Mouse (Mus musculus) hindbrain, embryonic 11.5 days (tissue): Measurements from ENCODE around the gene Wfdc1. TPM values are rescaled to one million over a fixed set of nuclear protein-coding genes. Genes with fewer than 3 reads are reported as not detected.

Source experiments
- ATAC-seq: fragments of 200-750 bp; cut with Nextera tagmentation; 2 replicates; pipeline ENCODE4 v1.8.0; 2017; ENCODE audit warnings: mild to moderate bottlenecking, moderate TSS enrichment, moderate library complexity; ENCODE audit not compliant: low FRiP score
- DNase-seq: peaks from one replicate; pipeline ENCODE4 v3.0.0-alpha.2; 2015; ENCODE audit warnings: low spot score
- H3K27ac ChIP-seq: fragments of 300-500 bp; sonication (generic); 2 replicates; pipeline ENCODE4 v1.5.1; 2014; ENCODE audit warnings: mild to moderate bottlenecking, low read depth, low read length
- H3K27me3 ChIP-seq: fragments of 300-500 bp; sonication (generic); 2 replicates; pipeline ENCODE4 v1.6.1; 2014; ENCODE audit warnings: mild to moderate bottlenecking, low read length, moderate library complexity, mixed read lengths; ENCODE audit not compliant: control insufficient read depth, insufficient read depth
- H3K36me3 ChIP-seq: fragments of 300-500 bp; sonication (generic); 2 replicates; pipeline ENCODE4 v1.6.1; 2014; ENCODE audit warnings: mild to moderate bottlenecking, low read length, moderate library complexity, mixed read lengths; ENCODE audit not compliant: control insufficient read depth, insufficient read depth
- H3K4me1 ChIP-seq: fragments of 300-500 bp; sonication (generic); replicated peaks from 2 replicates; pipeline ENCODE4 v1.6.1; 2014; ENCODE audit warnings: low read length, mixed read lengths; ENCODE audit not compliant: control insufficient read depth, insufficient read depth
- H3K4me2 ChIP-seq: fragments of 300-500 bp; sonication (generic); replicated peaks from 2 replicates; pipeline ENCODE4 v1.6.1; 2014; ENCODE audit warnings: mild to moderate bottlenecking, low read depth, low read length
- H3K4me3 ChIP-seq: fragments of 300-500 bp; sonication (generic); 2 replicates; pipeline ENCODE4 v1.5.1; 2014; ENCODE audit warnings: low read depth, low read length
- H3K9ac ChIP-seq: fragments of 300-500 bp; sonication (generic); 2 replicates; pipeline ENCODE4 v1.6.1; 2014; ENCODE audit warnings: low read depth, low read length
- H3K9me3 ChIP-seq: fragments of 300-500 bp; sonication (generic); 2 replicates; pipeline ENCODE4 v1.6.1; 2016; ENCODE audit warnings: low read length; ENCODE audit not compliant: control insufficient read depth
- WGBS: fragments of 180-500 bp; shearing (Covaris S2); extraction: QIAGEN DNeasy Blood & Tissue Kit; methylation state at CpG from one replicate; pipeline ENCODE4 v1.1.7; 2014; 5-methylcytosine and 5-hydroxymethylcytosine counted together
- polyA plus RNA-seq: library from polyadenylated mRNA; unstranded; fragments of >200 nt; fragmentation: Nextera tagmentation; extraction: Ambion mirVana; gene quantifications from 2 replicates; pipeline ENCODE4 v1.2.1, GENCODE M21; 2014

Wfdc1 gene
- polyA plus RNA-seq, 1 experiment from 2014 or later: 3.6 TPM

DNA sequence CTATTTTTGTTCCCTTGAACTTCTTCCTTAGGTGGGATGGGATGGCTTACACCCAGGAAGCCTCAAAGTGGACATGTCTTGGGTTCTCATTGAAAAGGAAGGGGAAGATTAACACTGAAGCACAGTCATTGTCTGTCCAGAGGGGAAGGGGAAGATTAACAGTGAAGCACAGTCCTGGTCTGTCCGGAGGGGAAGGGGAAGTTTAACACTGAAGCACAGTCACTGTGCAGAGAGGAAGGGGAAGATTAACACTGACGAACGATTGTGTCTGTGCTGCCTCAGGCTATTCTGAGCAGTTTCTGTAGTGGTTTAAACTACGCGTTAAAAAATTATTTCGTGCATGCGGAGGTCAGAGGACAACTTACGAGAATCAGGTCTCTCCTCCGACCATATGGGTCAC is 41.0 kb downstream of the Wfdc1 start:
- no peaks in the 10 kb centered on the region for H3K9me3 ChIP-seq
- DNase-seq: no peak
- no peaks in the 10 kb centered on the region for H3K27me3 ChIP-seq
- ATAC-seq: no peak
- H3K36me3 ChIP-seq: no peaks in the 10 kb centered on the region
- no peak overlapping the region for H3K4me3 ChIP-seq
- no peak overlapping the region for H3K4me2 ChIP-seq
- H3K4me1 ChIP-seq: no peaks in the 10 kb centered on the region
- WGBS: 91% methylated on average over 9 of the region's 9 CpGs
- no peak overlapping the region for H3K27ac ChIP-seq
- no peak overlapping the region for H3K9ac ChIP-seq

DNA sequence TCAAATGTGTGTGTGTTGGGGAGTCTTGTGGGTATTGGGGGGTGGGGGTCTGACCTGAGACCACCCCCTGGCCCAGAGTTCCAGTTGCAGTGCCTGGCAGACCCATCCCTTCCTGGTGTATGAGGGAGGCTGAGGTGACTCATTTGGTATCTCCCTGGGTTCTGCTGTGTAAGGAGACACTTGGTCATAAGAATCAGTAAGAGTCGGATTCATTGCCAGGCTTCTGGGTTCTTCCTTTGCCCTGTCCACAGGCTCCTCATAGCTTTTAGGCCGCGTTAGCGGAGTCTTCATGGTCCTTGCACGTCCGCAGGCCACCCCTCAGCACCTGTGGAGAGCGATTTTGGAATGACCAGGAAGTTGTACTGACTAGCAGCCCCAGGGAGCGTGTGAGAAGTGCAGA is 42.3 kb downstream of the Wfdc1 start:
- no peak overlapping the region for H3K4me2 ChIP-seq
- H3K4me3 ChIP-seq: no peak overlapping the region
- ATAC-seq: no peak
- H3K27ac ChIP-seq: no peak overlapping the region
- no peaks in the 10 kb centered on the region for H3K4me1 ChIP-seq
- H3K9me3 ChIP-seq: no peaks in the 10 kb centered on the region
- WGBS: 91% methylated on average over 8 of the region's 8 CpGs
- H3K9ac ChIP-seq: no peak overlapping the region
- no peaks in the 10 kb centered on the region for H3K27me3 ChIP-seq
- no peaks in the 10 kb centered on the region for H3K36me3 ChIP-seq
- DNase-seq: no peak

DNA sequence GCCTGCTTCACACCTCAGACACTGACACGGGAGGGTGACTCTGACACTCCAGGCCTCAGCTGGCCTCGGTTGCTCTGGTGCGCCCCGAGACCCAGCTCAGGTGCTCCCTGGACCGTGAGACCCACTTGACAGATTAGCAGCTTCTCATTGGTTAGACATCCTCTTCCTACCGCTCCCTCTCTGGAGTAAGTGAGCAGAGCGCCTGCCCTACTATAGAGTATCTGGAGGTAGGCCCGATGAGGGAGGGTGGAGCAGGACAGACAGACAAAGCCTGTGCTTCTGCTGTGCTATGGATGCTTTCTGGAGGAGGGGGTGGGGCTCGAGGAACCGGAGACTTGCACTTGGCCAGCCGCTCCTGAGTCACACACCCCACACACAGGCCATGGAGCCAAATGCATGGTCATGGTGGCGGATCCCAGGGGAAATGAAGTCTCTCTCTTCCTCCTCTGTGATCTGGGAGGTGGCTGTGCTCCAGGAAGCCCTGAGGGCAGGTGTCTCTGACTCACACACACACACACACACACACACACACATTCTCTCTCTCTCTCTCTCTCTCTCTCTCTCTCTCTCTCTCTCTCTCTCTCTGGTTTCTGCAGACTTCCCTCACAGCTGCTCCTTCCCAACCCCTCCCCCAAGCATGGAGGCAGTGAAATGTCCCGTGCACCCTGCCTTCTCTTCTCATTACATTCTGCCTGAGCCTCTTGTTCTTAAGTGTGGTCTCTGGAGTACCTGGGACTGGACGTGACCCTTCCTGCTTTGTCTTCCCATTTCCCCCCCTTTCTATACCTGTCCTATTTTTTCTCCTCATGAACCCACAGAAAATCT is 42.9 kb downstream of the Wfdc1 start:
- H3K27ac ChIP-seq: no peak overlapping the region
- no peaks in the 10 kb centered on the region for H3K36me3 ChIP-seq
- no peaks in the 10 kb centered on the region for H3K27me3 ChIP-seq
- no peaks in the 10 kb centered on the region for H3K9me3 ChIP-seq
- ATAC-seq (peak; percentile 45), DNase-seq (peak; percentile 37)
- H3K9ac ChIP-seq: no peak overlapping the region
- no peaks in the 10 kb centered on the region for H3K4me1 ChIP-seq
- H3K4me3 ChIP-seq: no peak overlapping the region
- 73% methylated on average over 14 of the region's 14 CpGs for WGBS
- H3K4me2 ChIP-seq: no peak overlapping the region

DNA sequence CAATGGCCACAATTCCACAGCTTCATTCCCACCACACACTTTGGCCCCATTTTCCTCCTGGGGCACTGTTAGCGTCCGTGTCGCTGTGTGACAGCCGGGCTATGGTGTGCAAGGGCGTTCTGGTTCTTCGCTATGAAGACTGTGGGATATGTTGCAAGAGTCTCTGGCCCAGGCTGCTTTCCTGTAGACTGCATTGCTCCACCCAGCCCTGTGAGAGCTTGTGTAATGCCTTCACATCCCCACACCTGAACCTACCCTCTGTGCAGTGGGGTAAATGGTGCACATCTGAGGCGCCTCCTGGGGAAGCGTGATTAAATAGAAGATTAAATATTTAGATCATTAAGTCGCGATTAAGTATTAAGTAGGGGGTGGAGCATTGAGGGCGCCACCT is 43.5 kb downstream of the Wfdc1 start:
- ATAC-seq (no peak), DNase-seq (no peak)
- no peaks in the 10 kb centered on the region for H3K9me3 ChIP-seq
- no peaks in the 10 kb centered on the region for H3K4me1 ChIP-seq
- H3K4me3 ChIP-seq: no peak overlapping the region
- no peak overlapping the region for H3K9ac ChIP-seq
- no peak overlapping the region for H3K4me2 ChIP-seq
- H3K27ac ChIP-seq: no peak overlapping the region
- WGBS: 81% methylated on average over 11 of the region's 11 CpGs
- H3K36me3 ChIP-seq: no peaks in the 10 kb centered on the region
- no peaks in the 10 kb centered on the region for H3K27me3 ChIP-seq

DNA sequence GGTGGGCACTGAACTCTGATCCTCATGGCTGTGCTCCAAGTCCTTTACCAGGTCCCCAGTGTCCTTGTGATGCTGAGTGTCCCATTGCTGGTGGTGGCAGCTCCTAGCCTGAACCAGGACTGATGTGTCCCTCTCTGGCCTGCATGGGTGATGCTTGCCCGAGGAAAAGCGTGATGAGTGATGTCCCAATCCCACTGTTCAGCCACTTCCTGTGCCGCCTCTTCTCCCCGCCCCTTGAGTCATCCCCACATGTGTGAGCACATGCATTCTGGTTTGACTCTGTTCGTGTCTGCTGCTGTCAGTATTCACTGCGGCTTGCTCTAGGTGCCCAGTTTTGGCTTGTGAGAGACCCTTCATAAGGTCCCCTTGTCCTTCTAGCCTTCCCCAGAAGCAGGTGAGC is 46.1 kb downstream of the Wfdc1 start:
- Histone ChIP-seq H3K9ac (no peak overlapping the region), H3K4me1 (no peaks in the 10 kb centered on the region), H3K9me3 (no peaks in the 10 kb centered on the region), H3K4me2 (no peak overlapping the region), H3K36me3 (no peaks in the 10 kb centered on the region), H3K27me3 (no peaks in the 10 kb centered on the region), H3K27ac (no peak overlapping the region), H3K4me3 (no peak overlapping the region)
- no peak for DNase-seq
- ATAC-seq: no peak
- WGBS: 78% methylated on average over 6 of the region's 6 CpGs

DNA sequence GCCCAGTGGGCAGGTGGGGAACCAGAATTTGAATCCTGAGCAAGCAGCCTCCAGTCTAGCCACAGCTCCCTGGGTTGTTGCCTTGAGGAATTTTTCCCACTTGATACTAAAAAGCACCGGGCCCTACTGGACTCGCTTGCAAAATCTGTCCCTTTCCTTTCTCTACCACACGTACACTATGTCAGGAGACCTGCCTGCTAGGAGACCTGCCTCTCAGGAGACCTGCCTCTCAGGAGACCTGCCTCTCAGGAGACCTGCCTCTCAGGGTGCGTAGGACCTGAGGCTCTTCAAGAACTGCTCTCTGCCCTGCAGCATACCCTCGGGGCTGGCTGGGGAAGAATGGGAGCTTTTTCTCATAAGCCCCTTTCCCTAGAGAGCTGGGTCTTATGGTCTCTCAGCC is 47.3 kb downstream of the Wfdc1 start:
- no peak for DNase-seq
- no peak overlapping the region for H3K4me2 ChIP-seq
- no peaks in the 10 kb centered on the region for H3K27me3 ChIP-seq
- H3K9ac ChIP-seq: no peak overlapping the region
- ATAC-seq: no peak
- no peaks in the 10 kb centered on the region for H3K36me3 ChIP-seq
- H3K4me1 ChIP-seq: no peaks in the 10 kb centered on the region
- WGBS: 84% methylated on average over 5 of the region's 5 CpGs
- no peak overlapping the region for H3K27ac ChIP-seq
- H3K4me3 ChIP-seq: no peak overlapping the region
- no peaks in the 10 kb centered on the region for H3K9me3 ChIP-seq

DNA sequence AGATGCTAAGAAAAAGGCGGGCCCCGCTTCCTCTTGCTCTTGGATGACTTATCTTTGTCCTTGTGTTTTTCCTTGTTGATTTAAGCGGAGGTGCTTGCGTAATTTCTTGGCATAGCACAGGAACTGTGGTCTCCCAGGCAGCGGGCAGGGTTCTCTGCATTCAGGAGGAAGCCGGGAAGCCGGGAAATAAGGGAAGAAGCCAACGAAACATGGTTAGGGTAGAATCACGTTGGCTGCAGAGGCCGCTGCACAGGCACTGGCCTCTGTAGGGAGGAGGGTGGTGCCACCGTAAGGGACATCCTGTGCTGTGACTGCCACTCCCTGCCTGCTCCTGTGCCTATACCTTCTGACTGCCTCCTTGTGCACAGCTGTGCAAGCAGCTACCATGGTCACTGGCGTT is 49.1 kb downstream of the Wfdc1 start:
- no peak for ATAC-seq
- 81% methylated on average over 12 of the region's 12 CpGs for WGBS

DNA sequence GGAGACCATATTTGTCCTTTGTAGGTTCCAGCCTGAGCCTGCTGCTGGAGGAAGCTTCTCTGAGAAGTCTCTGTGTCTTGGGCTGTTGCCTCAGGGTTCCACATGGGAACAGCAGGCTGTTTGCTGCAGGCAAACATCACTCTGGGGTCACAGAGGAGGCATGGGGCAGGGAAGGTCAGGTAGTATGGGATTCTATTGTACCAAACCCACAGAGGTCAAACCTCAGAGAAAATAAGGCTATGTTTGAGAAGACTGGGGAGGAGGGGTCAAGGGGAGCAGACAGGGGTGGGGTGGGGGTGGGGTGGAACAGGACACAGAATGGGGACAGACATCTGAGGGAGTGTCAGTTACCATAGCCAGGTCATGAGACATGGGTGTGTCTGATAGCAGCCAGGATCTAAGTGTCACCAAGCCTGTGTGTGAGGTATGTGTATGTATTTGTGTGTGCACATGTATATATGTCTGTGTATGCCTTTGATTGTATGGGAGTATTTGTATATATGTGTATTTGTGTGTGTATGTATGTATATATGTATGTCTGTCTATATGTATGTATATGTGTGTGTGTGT is 50.6 kb downstream of the Wfdc1 start:
- no peak for ATAC-seq
- Histone ChIP-seq H3K4me2 (no peak overlapping the region), H3K4me1 (no peaks in the 10 kb centered on the region), H3K4me3 (no peak overlapping the region), H3K9me3 (no peaks in the 10 kb centered on the region), H3K27ac (no peak overlapping the region), H3K36me3 (no peaks in the 10 kb centered on the region), H3K9ac (no peak overlapping the region), H3K27me3 (no peaks in the 10 kb centered on the region)
- no peak for DNase-seq

More for the DNA sequence above, 49.1 kb downstream of the Wfdc1 start:
- no peak for DNase-seq
- no peak overlapping the region for H3K27ac ChIP-seq
- H3K36me3 ChIP-seq: no peaks in the 10 kb centered on the region
- H3K27me3 ChIP-seq: no peaks in the 10 kb centered on the region
- H3K9me3 ChIP-seq: no peaks in the 10 kb centered on the region
- H3K4me1 ChIP-seq: no peaks in the 10 kb centered on the region
- H3K4me3 ChIP-seq: no peak overlapping the region
- H3K4me2 ChIP-seq: no peak overlapping the region
- H3K9ac ChIP-seq: no peak overlapping the region

DNA sequence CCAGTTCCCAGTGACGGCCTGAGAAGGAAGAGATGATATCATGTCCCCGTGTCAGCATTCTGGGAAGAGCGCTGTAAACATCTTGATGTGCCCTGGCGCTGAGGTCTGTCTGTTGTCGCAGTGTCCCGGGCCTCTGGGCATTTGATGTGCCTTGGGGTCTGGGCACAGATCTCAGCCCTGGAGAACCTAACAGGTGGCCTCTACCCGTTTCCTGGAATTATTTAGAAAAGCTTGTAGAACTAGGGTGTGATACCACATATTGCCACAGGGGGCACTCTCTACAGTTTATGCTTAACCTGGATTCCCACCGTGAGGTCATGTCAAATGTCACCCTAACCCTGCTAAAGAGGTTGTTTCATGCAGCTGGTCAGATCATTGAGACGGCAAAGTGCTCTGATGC is 51.6 kb downstream of the Wfdc1 start:
- H3K9ac ChIP-seq: no peak overlapping the region
- DNase-seq (peak; percentile 59), ATAC-seq (no peak)
- no peak overlapping the region for H3K4me2 ChIP-seq
- no peaks in the 10 kb centered on the region for H3K27me3 ChIP-seq
- H3K4me3 ChIP-seq: no peak overlapping the region
- no peaks in the 10 kb centered on the region for H3K4me1 ChIP-seq
- WGBS: 59% methylated on average over 9 of the region's 9 CpGs
- no peaks in the 10 kb centered on the region for H3K9me3 ChIP-seq
- no peaks in the 10 kb centered on the region for H3K36me3 ChIP-seq
- H3K27ac ChIP-seq: no peak overlapping the region
